Mouse (Mus musculus) erythroid progenitor cell, adult 5-6 weeks (primary cell): ENCODE measurements around the gene Mknk1. TPM values are rescaled to one million over a fixed set of nuclear protein-coding genes. Genes with fewer than 3 reads are reported as not detected.

Source experiments
- ATAC-seq: replicated peaks from 2 replicates; pipeline ENCODE4 v1.8.0; 2016; ENCODE audit warnings: moderate number of reproducible peaks, mild to moderate bottlenecking, moderate TSS enrichment, inconsistent platforms; ENCODE audit not compliant: poor library complexity, low FRiP score, severe bottlenecking
- total RNA-seq, 2 experiments: library from RNA; stranded (forward) in 1 of 2; stranded (reverse) in 1 of 2; fragments of 150-400 nt in 1 of 2; fragments of 186-747, 209-891 nt in 1 of 2; gene quantifications; 2 replicates each; pipeline versions ENCODE4 v1.2.3 to v1.2.4; 2015 to 2017; ENCODE audit warnings: low replicate concordance in 2 of 2

Gene Mknk1
- total RNA-seq, 2 experiments from 2014 or later: 104 to 116 TPM

DNA sequence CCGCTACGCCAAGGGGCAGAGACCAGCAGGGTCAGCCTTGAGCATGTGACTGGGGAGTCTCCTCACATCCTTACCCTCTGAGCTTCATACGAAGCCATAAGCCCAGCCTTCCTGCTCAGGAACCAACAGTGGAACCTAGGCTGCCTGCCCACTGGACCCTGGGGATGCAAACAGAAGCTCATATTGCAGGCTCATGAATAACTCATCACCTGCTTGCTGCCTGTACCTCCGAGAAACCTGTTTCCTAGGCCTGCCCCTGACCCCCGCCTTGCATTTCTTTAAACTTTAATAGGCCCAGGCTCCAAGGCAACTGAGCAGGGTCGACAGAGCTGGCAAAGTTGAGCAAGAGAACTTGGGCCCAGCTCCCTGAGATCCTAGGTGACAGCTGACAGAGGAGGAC is 45.0 kb downstream of the Mknk1 start, which contains the start of gene Kncn:
Gene Kncn (plus strand): TSS at position 379 of the 400 bp plus-strand sequence.
- no peak for ATAC-seq

DNA sequence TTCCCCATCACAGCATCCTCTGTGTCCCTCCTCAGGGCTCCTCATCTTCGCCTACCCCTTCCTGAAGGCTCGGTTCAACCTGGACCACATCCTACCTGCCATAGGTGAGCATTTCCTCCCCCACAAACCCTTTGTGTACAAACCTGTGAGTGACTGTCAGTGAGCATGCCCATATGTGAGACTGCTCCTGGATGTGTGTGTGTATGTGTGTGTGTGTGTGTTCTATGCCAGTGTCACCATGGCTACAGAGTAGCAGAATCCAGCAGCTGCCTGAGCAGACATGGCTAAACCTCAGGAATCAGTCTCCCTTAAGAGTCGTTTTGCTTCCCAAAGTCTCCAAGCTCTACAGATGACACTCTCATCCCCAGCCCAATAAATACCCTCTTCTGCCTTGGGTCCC is 46.8 kb downstream of the Mknk1 start:
- no peak for ATAC-seq

DNA sequence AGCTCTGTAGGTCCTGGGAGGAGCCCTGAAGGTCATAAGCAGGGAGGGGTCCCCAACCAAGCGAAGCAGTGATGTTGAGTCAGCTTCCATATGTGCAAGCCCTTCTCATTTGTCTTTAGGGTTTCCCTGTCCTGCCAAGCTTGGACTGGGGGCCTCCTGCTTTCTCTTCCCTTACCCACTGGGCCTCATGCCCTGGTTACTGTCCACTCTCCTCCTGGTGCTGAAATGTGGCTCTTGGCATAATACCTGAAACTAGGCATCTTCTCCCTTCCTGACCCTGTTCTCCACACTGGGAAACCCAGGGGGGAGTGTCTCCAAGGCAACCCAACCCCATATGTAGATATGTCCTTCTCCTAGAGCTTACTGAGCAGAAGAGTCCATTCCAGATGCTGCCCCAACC is 47.9 kb downstream of the Mknk1 start:
- ATAC-seq: no peak

DNA sequence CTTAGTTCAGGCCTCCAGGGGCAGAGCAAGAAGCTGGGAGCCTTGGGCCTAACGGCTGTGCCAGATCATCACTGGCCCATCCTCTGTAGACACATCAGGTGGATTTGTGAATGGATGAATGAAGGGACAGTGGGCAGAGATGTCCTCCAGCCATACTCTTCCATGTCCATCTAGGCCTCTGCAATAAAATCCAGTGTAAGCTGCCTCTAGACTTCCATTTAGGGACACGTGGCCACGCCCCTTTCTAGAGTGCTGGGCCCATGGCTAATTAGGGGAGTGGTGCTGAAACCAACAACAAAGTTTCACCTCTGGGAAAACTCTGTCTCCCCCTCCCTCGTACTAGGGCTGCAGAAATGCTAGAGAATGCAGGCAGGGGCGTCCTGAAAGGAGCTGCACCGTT is 51.1 kb downstream of the Mknk1 start:
- no peak for ATAC-seq

DNA sequence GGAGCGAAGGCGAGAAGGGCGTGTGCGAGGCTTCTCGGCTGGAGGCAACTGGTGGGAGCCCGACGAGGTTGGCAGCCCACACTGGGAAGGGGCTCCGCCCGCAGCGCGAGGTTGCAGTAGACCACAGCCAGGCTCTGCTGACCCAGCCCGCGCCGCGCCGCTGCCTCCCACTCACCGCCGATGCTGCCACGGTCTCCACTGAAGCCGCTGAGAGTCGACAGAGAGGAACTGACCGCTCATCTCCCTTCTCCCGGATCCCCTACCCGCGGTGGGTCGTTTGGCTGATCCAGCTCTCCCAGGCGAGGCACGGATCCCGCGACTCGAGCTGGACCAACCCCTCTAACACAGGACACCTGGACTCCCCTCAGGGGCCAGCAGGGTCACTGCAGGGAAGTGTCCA is 51.6 kb downstream of the Mknk1 start, which contains the start of gene 6430628N08Rik:
Gene 6430628N08Rik (plus strand): TSS at position 113 of the 400 bp plus-strand sequence.
- ATAC-seq: no peak

DNA sequence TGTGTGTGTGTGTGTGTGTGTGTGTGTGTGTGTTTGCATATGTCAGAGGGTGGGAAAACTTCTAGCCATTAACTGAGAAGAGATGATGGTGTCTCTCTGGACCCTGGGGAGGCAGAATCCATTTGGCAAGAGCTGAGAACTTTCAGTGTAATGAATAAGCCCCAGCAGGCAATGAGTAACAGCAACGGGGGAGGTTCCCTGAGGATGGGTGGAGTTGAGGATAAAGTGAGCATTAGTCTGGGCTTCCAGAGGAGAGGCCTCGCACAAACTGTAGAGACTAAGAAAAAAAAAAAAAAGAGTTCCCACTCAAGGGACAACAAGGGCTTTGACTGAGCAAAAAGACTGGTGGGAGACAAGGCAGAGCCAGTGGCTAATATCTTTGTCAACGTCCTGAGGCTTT is 55.3 kb downstream of the Mknk1 start:
- ATAC-seq: no peak

DNA sequence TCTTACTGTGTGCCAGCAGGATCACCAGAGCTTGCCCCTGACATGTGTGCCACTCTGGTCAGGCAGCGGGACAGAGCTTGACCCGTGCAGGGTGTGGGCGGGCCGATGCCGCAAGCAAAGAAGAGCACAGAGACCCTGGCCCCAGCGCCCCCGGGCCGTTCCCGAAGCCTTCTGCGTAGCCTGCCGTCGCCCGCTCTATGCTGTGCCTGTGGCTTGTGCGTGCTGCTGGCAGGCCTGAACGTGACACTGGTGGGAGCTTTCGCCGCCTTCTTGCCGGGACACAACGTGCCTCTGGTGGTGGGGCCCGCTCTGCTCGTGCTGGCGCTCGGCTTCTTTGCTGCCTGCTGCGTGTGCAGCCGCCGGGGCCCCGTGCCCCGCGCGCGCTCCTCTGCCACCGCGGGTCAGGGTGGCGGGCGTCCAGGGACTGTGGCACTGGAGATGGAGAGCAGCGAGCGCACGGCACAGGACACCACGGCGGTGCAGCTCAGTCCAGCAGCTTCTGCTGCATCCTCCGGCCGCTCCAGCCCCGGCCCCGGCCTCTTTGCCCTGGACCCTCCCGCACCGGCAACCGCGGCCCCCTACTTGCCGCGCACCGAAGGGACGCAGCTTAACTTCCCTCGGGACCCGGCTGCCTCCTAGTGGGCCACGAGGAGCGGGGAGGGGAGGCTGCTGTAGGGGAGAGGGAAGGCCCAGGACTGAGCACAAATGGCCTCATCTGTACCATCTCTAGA is 59.1 kb downstream of the Mknk1 start:
- ATAC-seq: no peak

DNA sequence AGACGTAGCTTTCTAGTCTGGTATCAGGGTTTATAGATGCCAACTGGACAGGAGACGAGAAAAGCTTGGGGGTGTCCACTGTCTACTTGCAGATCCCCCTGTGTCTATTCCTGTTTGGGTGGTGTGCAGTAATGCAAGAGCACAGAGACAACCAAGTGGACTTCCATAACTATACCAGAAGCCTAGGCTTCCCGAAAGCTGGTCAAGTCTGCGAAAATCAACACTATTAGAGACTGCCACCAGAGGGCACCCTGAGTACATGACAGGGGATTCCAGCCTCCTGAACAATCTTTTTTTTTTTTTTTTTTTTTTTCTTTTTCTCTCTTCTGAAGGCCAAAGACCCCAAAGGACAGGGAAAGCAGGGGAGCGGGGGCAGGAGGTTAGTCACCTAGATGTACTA is 63.8 kb downstream of the Mknk1 start:
- ATAC-seq: peak; percentile 68

DNA sequence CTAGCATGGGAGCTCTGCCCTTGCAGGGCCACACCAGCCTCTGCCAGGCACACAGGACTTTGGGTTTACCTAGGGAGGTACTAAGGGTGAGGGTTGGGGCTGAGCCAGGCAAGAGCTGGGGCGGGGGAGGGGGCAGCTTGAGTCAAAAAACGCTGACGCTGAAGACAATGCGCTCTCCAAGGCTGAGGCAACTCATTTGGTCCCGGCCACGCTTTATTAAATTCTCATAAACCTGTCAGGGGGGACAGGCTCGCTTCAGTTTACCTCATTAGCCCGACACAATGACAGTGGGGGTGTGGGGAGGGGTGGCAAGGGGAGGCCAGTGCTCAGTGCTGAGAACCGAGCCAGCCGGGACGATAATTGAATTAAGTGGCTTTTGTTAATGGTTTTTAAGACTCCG is 65.4 kb downstream of the Mknk1 start:
- ATAC-seq: no peak

DNA sequence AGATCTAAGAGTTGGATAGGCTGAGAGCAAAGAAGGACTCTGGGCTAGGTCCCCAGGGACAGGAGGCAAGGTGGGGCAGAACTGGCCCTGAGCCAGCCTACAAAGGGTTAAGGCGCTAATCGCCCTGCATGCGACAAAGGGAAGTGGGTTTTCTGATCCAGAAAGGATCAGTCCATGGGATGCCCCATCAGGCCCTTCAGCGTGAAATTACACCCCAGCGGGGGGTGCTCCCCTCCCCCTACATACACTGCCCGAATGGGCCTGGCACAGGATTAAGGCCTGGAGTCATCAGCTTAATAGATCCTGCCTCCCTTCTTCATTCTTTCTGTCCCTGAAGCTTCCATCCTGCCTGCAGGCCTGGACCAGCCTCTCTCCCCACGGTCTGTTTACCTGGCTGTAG is 66.7 kb downstream of the Mknk1 start:
- ATAC-seq: no peak

DNA sequence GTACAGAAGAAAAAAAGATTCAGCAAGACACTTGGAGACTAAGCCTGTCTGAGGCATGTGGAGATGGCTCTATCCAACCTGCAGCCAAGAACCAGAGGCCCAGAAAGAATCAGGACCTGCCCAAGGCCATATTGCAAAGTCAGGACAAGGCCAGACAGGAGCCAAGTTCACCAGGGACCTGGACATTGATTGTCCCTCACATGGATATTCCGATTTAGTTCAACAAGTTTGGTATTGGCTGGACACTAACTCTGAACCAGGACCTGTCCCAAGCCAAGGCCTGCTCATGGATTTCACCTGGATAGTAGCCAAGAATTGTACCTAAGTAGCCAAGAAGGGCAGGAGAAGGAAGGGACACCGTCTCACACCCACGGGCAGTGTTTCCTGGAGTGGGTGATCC is 67.8 kb downstream of the Mknk1 start:
- ATAC-seq: no peak

DNA sequence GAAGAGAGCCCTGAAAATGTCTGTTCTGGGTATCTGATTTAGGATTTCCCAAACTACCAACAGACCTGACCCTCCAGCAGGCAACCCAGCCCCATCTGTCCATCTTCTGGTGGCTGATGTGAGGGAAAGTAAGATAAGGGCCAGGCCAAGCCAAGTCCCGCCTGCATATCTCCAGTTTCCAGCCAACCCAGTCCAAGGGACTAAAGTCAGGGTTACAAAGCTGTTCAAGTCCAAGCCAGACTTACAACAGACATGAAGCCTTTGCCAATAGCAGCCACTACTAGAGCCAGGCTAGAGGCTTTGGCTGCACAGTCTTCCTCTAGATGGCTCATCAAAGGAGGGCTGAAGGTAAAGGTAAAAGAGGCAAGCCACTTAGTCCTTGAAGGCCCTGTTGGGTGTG is 69.0 kb downstream of the Mknk1 start:
- ATAC-seq: no peak

DNA sequence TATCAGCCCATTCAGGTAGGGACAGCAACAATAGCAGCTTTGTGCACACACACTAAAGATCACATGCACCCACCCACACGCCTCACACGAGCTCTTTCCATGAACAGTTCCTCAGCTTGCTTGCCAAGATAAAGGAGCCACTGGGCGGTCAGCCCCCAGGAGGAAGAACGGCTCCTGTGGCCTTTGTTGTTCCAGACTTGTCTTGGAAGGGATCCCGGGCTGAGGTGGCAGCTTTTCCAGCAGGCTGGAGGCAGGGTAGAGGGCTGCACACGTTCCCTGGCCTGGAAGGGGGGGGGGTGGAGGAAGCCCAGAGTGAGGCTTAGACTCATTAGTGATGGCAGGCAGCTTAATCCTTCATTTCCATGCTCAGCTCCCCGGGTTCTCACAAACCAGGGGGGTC is 69.6 kb downstream of the Mknk1 start:
- no peak for ATAC-seq

DNA sequence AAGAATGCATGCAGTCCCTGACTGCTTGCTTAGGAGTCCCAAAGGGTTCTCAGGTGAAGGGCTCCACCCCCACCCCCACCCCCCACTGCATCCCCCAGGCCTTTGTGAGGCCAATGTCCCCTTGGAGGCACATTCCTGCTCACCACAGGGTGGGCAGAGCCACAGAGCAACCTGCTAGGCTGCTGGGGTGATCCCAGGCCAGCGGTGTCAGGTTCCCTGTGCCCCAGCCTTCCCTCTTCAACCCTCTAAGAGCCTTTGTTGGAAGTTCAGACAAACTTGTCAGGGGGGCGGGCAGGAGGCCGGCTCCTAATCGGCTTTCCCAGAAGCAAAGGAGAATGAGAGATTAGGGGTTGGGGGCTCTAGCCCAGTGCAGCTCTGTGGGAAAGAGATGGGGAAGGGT is 72.6 kb downstream of the Mknk1 start:
- ATAC-seq: no peak

DNA sequence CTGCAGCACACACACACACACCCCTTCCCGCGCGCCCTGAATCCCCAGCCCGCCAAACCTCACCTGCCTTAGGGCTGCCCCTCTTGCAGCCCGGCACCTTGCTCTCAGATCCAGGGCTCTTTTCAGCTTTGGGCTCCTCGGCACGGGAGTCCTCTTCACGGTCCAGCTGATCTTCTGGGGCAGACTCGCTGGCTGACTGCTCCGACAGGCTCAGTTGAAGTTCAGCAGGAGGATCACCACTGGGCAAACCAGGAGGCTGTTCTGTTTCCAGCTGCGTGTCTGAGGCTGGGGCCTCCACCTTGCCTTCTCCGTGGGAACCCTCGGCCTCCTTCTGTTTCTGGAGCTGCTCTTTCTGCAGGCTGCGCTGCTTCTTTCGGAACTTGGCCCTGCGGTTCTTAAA is 80.9 kb downstream of the Mknk1 start:
- no peak for ATAC-seq

DNA sequence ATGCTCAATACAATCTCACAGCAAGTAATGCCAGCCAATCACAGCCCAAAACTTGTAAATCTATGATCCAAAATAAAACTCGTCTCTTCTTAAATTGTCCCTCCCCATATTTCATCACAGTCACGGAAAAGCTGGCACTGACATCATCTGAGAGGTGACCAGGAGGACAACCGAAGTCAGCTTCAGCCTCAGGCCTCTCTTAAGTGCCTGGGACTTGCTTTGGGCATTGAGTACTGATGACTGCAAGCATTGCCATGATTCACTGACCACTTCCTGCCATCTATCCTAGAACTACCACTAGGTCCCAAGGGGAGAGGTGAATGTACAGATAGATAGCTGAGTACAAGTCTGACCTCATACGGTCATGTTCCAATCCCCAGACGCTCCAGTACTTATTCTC is 83.7 kb downstream of the Mknk1 start:
- ATAC-seq: no peak

DNA sequence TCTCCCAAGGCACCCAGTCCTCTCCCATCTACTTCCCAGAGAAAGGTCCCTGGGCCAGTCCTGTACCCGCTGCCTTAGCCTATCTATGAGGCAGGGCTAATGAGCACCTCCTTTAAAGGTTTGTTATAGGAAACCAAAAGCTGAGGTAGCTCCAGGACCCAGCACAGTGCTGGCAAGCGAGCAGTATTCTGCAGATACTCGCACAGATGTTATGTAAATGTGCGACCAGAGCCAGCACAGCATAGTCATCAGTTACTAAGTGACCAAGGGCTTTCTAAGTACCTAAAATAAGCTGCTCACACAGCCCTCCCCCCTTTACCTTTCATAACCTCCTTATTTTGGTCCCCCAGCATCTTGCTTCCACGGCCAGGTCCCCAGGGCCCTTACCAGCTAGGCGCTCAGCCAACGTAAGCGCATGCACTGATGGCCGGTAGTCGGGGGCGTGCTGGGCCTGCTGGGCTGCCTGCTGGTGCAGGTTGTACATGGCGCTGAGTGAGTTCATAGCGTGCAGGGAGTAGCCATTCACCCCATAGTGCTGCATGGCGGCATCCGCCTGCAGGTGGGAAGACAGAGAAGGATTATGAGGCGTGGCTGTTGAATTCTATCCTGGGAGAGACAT is 84.4 kb downstream of the Mknk1 start:
- ATAC-seq: no peak

DNA sequence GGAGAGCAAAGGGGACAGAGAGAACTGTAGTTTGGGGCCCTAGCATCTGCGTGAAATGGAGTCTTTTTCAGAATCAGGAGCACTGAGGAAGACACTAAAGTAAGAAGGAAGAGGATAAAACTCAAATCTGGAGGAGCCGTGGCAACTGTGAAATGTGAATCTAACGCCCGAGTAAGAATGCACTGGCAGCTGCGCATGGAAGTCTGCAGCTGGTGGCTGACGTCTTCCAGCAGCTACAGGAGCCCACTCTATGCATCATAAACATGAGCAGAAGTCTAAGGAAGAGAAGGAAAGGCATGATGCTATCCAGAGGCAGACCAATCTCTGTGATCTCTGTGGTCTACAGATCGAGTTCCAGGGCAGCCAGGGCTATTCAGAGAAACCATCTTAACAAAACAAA is 88.6 kb downstream of the Mknk1 start:
- ATAC-seq: no peak
